ENCODE assay signal across 8 mouse cellular contexts in the genomic region with DNA sequence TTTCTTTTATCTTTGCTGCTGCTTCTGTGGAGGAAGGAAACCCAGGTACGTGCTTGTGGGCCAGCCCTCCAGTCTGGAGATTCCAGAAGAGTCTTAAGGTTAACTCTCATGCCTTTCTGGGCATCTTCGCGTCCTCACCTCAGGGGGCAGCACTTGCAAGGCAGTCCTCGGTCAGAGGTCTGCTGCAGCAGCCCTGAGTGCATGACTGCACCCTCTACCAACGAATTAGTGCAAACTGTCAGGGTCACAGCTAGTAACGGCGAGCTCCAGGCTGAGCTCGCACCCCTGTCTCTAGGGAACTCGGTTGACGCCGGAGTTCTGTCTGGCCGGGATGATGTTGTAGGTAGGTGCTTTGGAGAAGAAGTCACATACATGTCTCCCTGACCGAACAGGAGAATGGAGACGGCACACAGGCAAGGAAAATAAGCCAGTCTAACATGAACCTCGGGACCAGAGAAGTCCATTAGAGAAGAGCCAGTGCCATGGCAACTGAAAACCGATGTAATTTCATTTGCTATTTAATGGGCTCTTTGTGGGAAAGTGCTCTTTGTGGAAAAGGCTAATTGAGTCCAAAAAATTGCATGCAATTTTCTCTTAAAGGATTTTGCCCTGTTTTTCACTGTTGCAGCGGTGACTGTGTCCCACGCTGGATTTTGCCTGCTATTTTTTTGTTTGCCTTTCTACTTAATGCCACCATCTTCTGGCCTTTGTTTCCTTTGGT. TPM values are rescaled to one million over a fixed set of nuclear protein-coding genes. Genes with fewer than 3 reads are reported as not detected.
DNase-seq lines count a peak whose midpoint lies in the region; ATAC-seq and TF ChIP-seq lines count a peak whose summit lies in the region.
"Had no signal": no experiment of that assay in that cellular context is flagged by ENCODE, and none has a peak within 500 bp of the region (broad histone marks: within the 10 kb centered on the region; RNA-seq: fewer than 3 reads in every experiment).

No protein-coding gene starts in this region.

- no peak overlapping the region for H3K4me2 ChIP-seq in liver, postnatal 0 days (ENCODE audit: low read depth, low read length)
- H3K4me2 ChIP-seq in embryonic facial prominence, embryonic 13.5 days = peak overlapping the region; percentile 54
- peak overlapping the region; percentile 56 for H3K4me2 ChIP-seq in hindbrain, embryonic 16.5 days (ENCODE audit: low read length)
- H3K4me2 ChIP-seq in neural tube, embryonic 11.5 days (ENCODE audit: low read depth) = peak overlapping the region; percentile 21; the same call in 1 of the 2 replicates

- H3K36me3 ChIP-seq in liver, postnatal 0 days (replicated peaks; ENCODE audit: insufficient read depth, low read length) = no peaks in the 10 kb centered on the region
- no peaks in the 10 kb centered on the region for H3K36me3 ChIP-seq in embryonic facial prominence, embryonic 13.5 days
- no peaks in the 10 kb centered on the region for H3K36me3 ChIP-seq in hindbrain, embryonic 16.5 days (ENCODE audit: control insufficient read depth, insufficient read depth, low read length)
- H3K36me3 ChIP-seq in neural tube, embryonic 11.5 days (ENCODE audit: control insufficient read depth, insufficient read depth, low read length) = no peaks in the 10 kb centered on the region

- no peak overlapping the region for H3K9ac ChIP-seq in liver, postnatal 0 days (replicated peaks)
- no peak overlapping the region for H3K9ac ChIP-seq in embryonic facial prominence, embryonic 13.5 days
- H3K9ac ChIP-seq in hindbrain, embryonic 16.5 days (ENCODE audit: low read depth, low read length) = peak overlapping the region; percentile 52
- H3K9ac ChIP-seq in neural tube, embryonic 11.5 days (ENCODE audit: low read length) = no peak overlapping the region

- H3K9me3 ChIP-seq in liver, postnatal 0 days (ENCODE audit: low read length) = no peaks in the 10 kb centered on the region
- H3K9me3 ChIP-seq in embryonic facial prominence, embryonic 13.5 days = no peaks in the 10 kb centered on the region
- H3K9me3 ChIP-seq in hindbrain, embryonic 16.5 days (ENCODE audit: control insufficient read depth, low read length) = no peaks in the 10 kb centered on the region
- no peaks in the 10 kb centered on the region for H3K9me3 ChIP-seq in neural tube, embryonic 11.5 days (ENCODE audit: control insufficient read depth, low read length)

- no peak for TF ChIP-seq CTCF in liver, postnatal 0 days (IDR thresholded peaks at IDR 0.05; ENCODE audit: low read depth)

- TF ChIP-seq EP300 in liver, postnatal 0 days (IDR thresholded peaks at IDR 0.05; ENCODE audit: low read depth) = no peak

- no peaks in the 10 kb centered on the region for H3K27me3 ChIP-seq in liver, postnatal 0 days (ENCODE audit: insufficient read depth, low read length)
- no peaks in the 10 kb centered on the region for H3K27me3 ChIP-seq in embryonic facial prominence, embryonic 13.5 days
- no peaks in the 10 kb centered on the region for H3K27me3 ChIP-seq in hindbrain, embryonic 16.5 days (replicated peaks; ENCODE audit: control insufficient read depth, insufficient read depth, low read length)
- no peaks in the 10 kb centered on the region for H3K27me3 ChIP-seq in neural tube, embryonic 11.5 days (ENCODE audit: control insufficient read depth, insufficient read depth, low read length)

- DNase-seq in liver = peak; percentile 8
- no peak for DNase-seq in liver, postnatal 0 days
- DNase-seq in neural tube, embryonic 11.5 days (ENCODE audit: low spot score) = peak; percentile 50
- no peak for DNase-seq in cerebellum, adult 9-11 months
- DNase-seq in gastrocnemius, postnatal 10 days = no peak

- no peak overlapping the region for H3K4me3 ChIP-seq in liver, postnatal 0 days (ENCODE audit: low read depth, low read length)
- H3K4me3 ChIP-seq in embryonic facial prominence, embryonic 13.5 days = peak overlapping the region; percentile 26; the same call in 1 of the 2 replicates
- peak overlapping the region; percentile 29 for H3K4me3 ChIP-seq in hindbrain, embryonic 16.5 days (ENCODE audit: low read length)
- no peak overlapping the region for H3K4me3 ChIP-seq in neural tube, embryonic 11.5 days (ENCODE audit: low read depth, low read length)
- H3K4me3 ChIP-seq: erythroblast, embryonic 14.5 days had no signal

- 44% methylated on average over 18 of the region's 18 CpGs for WGBS in liver, postnatal 0 days (ENCODE audit: insufficient replicate concordance)
- 22% methylated on average over 18 of the region's 18 CpGs for WGBS in embryonic facial prominence, embryonic 13.5 days
- WGBS in hindbrain, embryonic 16.5 days = 11% methylated on average over 18 of the region's 18 CpGs
- 22% methylated on average over 18 of the region's 18 CpGs for WGBS in neural tube, embryonic 11.5 days

- ATAC-seq in liver, postnatal 0 days = no peak
- ATAC-seq in embryonic facial prominence, embryonic 13.5 days (ENCODE audit: insufficient number of reproducible peaks, insufficient read depth, low FRiP score, low TSS enrichment, low read depth) = peak; percentile 59; the same call in 1 of the 2 replicates
- peak; percentile 58 for ATAC-seq in hindbrain, embryonic 16.5 days
- ATAC-seq in neural tube, embryonic 11.5 days (ENCODE audit: insufficient read depth, low FRiP score, low TSS enrichment) = peak; percentile 43; the same call in 1 of the 2 replicates

- no peak overlapping the region for H3K27ac ChIP-seq in liver, postnatal 0 days (ENCODE audit: low read depth)
- H3K27ac ChIP-seq in embryonic facial prominence, embryonic 13.5 days = no peak overlapping the region
- peak overlapping the region; percentile 60 for H3K27ac ChIP-seq in hindbrain, embryonic 16.5 days (ENCODE audit: low read depth, low read length)
- peak overlapping the region; percentile 45; the same call in 1 of the 2 replicates for H3K27ac ChIP-seq in neural tube, embryonic 11.5 days (ENCODE audit: low read depth, low read length)

- no peaks in the 10 kb centered on the region for H3K4me1 ChIP-seq in liver, postnatal 0 days (ENCODE audit: insufficient read depth)
- peaks cover 9% of the 10 kb centered on the region for H3K4me1 ChIP-seq in embryonic facial prominence, embryonic 13.5 days
- peaks cover 12% of the 10 kb centered on the region for H3K4me1 ChIP-seq in hindbrain, embryonic 16.5 days (ENCODE audit: control insufficient read depth, insufficient read depth, low read depth, low read length)
- H3K4me1 ChIP-seq in neural tube, embryonic 11.5 days (ENCODE audit: control insufficient read depth, insufficient read depth, low read length) = 0 out of 2 replicates have a peak, but pooled peaks cover 9% of the 10 kb centered on the region

RNA-seq across cellular contexts. Expression of gene Asb4, which starts 20.1 kb away (rescaled TPM):
- polyA plus RNA-seq in liver, postnatal 0 days (2015; fragmentation: Nextera tagmentation; extraction: Ambion mirVana) = 1.8 and 2.2 TPM in 2 replicates
- 19.6 and 23.9 TPM in 2 replicates for polyA plus RNA-seq in embryonic facial prominence, embryonic 13.5 days (2015; fragmentation: Nextera tagmentation; extraction: Ambion mirVana)
- 15.4 and 16.9 TPM in 2 replicates for polyA plus RNA-seq in hindbrain, embryonic 16.5 days (2015; fragmentation: Nextera tagmentation; extraction: Ambion mirVana)
- 41.0 and 49.8 TPM in 2 replicates for polyA plus RNA-seq in neural tube, embryonic 11.5 days (2014; fragmentation: Nextera tagmentation; extraction: Ambion mirVana)
- 10 to 100 TPM; 10.6 to 12.6 TPM for total RNA-seq in gastrocnemius, postnatal 10 days (2021)
- polyA plus RNA-seq: erythroblast, embryonic 14.5 days had no signal

Comparison
In these comparisons a context has a peak if more than half of its experiments do, and no peak if none do; other contexts are left out.
1. DNase-seq: peak in liver (single experiment) and neural tube, embryonic 11.5 days (single experiment); none in liver, postnatal 0 days (single experiment), cerebellum, adult 9-11 months (single experiment) and gastrocnemius, postnatal 10 days (single experiment).
2. H3K27ac ChIP-seq: peak in hindbrain, embryonic 16.5 days (single experiment) and neural tube, embryonic 11.5 days (single experiment); none in liver, postnatal 0 days (single experiment) and embryonic facial prominence, embryonic 13.5 days (single experiment).
3. H3K4me3 ChIP-seq: peak in embryonic facial prominence, embryonic 13.5 days (single experiment) and hindbrain, embryonic 16.5 days (single experiment); none in liver, postnatal 0 days (single experiment) and neural tube, embryonic 11.5 days (single experiment).